Mouse (Mus musculus) macrophage (primary cell): ENCODE measurements at regions not wholly inside any gene's neighbourhood (a gene's known extent, or its start where the extent isn't known, plus 50 kb on each side); places are given as distances from the start of the nearest gene placed in this dataset.

Experiments used
- H3K27ac ChIP-seq: fragments of 350-480 bp; formaldehyde crosslinking; 2 replicates; pipeline ENCODE4 v1.9.0; 2021
- H3K36me3 ChIP-seq: fragments of 350-480 bp; formaldehyde crosslinking; 2 replicates; pipeline ENCODE4 v1.9.0; 2021; ENCODE audit errors: inconsistent target
- H3K4me3 ChIP-seq: fragments of 350-480 bp; formaldehyde crosslinking; 2 replicates; pipeline ENCODE4 v1.9.0; 2021; ENCODE audit errors: inconsistent target
- H3K79me2 ChIP-seq: fragments of 350-480 bp; formaldehyde crosslinking; 2 replicates; pipeline ENCODE4 v1.9.0; 2021; ENCODE audit errors: inconsistent target
- WGBS: methylation state at CpG from one replicate; pipeline ENCODE4 v1.1.7; 2026; ENCODE audit warnings: inconsistent platforms; ENCODE audit not compliant: missing documents; 5-methylcytosine and 5-hydroxymethylcytosine counted together

DNA sequence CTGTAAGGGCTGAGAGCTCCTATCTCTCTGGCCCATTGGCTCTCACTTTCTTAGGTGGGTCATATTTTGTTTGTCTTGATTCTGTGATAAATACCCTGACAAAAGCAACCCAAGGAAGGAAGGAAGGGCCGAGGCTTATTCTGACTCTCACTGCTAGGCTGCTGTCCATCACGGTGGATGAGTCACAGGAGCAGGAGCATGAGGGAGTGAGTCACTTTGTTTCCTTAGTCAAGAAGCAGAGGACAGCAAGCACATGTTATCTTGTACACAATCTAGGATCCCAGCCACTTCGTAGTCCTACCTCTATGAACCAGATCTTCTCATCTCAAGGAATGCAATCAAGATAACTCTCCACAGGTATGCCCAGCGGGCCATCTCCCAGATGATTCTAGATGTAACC lies 69.9 kb downstream of the Atp6v1g3 start:
- Histone ChIP-seq H3K36me3 (no peaks in the 10 kb centered on the region), H3K27ac (peak overlapping the region; percentile 87), H3K4me3 (no peak overlapping the region), H3K79me2 (no peaks in the 10 kb centered on the region)
- 26% methylated on average over 4 of the region's 4 CpGs for WGBS

DNA sequence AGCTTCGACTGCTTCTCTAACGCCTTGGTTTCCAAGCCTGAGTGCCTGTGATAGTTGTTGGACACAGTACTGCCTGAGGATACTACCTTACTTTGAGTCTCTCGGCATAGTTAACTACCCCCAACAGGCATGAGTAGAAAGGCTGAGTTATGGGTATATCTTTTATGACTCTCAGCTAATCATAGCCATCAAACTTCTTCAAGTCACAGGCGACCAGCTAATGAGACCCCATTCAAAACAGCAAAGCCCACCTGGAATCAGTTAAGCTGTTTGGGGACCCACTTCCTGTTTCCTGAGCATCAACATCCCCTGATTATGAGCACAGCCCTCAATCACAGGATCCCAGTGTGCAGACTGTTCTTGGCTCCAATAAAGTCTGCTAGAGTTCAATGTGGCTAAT lies 71.4 kb downstream of the Atp6v1g3 start:
- no peaks in the 10 kb centered on the region for H3K36me3 ChIP-seq
- 92% methylated on average over 4 of the region's 4 CpGs for WGBS
- H3K4me3 ChIP-seq: no peak overlapping the region
- H3K27ac ChIP-seq: peak overlapping the region; percentile 87; the same call in 1 of the 2 replicates
- no peaks in the 10 kb centered on the region for H3K79me2 ChIP-seq

DNA sequence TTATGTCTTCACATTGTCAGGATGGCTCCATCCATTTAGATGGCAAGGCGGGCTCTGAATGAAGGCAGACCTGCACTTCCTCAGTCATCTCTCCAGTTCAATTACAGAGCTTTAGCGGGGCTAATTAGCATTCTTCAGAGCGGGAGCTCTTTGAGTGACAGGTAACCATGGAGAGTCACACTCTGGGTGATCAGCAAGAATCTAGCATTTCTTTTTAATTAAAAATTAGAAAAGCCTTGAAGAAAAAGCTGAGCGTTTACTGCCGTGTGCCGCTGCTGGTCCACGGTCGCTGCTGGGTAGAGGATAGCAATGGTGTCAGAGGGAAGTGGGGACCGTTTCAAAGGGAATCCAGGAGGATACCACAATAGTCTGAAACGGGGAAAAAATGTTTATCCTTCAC lies 72.5 kb downstream of the Atp6v1g3 start:
- Histone ChIP-seq H3K79me2 (no peaks in the 10 kb centered on the region), H3K27ac (no peak overlapping the region), H3K4me3 (no peak overlapping the region), H3K36me3 (no peaks in the 10 kb centered on the region)
- 96% methylated on average over 10 of the region's 10 CpGs for WGBS

GRCm38 (mm10) chr1:138346904-138347303 lies 73.4 kb downstream of the Atp6v1g3 start:
- WGBS: 76% methylated on average over 5 of the region's 5 CpGs
- Histone ChIP-seq H3K79me2 (no peaks in the 10 kb centered on the region), H3K4me3 (no peak overlapping the region), H3K36me3 (no peaks in the 10 kb centered on the region), H3K27ac (no peak overlapping the region)

DNA sequence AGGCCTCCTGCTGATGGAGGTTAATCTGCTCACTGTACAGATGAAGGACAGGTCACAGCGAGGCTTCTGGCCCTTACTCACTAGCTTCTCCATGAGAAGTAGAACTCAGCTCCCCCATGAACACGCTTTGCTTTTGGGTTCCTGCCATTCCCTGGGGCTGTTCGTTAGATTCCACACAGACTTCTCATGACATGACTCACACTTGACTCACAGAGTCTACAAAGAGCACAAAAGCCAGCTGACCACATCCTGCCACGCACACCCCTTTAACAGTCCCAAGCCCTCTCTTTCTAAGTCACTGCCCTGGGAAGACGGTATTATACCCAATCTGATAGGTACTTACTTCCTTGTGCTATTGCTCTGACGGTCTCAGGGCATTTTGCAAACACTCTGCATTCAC lies 74.9 kb downstream of the Atp6v1g3 start:
- 15% methylated on average over 6 of the region's 6 CpGs for WGBS
- Histone ChIP-seq H3K36me3 (no peaks in the 10 kb centered on the region), H3K4me3 (no peak overlapping the region), H3K79me2 (no peaks in the 10 kb centered on the region), H3K27ac (peak overlapping the region; percentile 50)

GRCm38 (mm10) chr1:138349099-138349498 lies 75.6 kb downstream of the Atp6v1g3 start:
- Histone ChIP-seq H3K4me3 (no peak overlapping the region), H3K27ac (peak overlapping the region; percentile 50), H3K36me3 (no peaks in the 10 kb centered on the region), H3K79me2 (no peaks in the 10 kb centered on the region)
- 100% methylated on average over 2 of the region's 2 CpGs for WGBS

DNA sequence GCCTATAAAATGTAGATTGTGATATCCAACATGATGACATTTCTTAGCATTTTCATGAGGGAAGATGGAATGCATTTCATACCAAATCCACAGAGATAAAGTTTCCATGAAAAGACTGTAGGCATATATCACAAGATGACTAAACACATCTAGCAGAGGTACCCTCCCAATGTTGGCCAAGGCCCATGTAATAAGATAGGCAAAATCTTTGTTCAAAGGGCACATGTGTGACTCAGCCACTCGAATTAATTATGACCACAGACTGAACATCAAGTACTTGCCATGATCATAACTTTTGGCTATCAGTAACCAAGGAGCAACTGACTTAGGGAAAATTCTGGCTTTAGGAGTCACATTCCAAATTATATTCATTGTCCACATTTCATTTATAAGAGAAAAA lies 82.9 kb downstream of the Atp6v1g3 start:
- WGBS: 91% methylated on average over 1 of the region's 1 CpGs
- Histone ChIP-seq H3K27ac (no peak overlapping the region), H3K4me3 (no peak overlapping the region), H3K79me2 (no peaks in the 10 kb centered on the region), H3K36me3 (no peaks in the 10 kb centered on the region)

- H3K4me3 ChIP-seq: no peak overlapping the region
- no peaks in the 10 kb centered on the region for H3K36me3 ChIP-seq
- WGBS: 89% methylated on average over 11 of the region's 11 CpGs
- H3K27ac ChIP-seq: no peak overlapping the region
- H3K79me2 ChIP-seq: no peaks in the 10 kb centered on the region
Measured at GRCm38 (mm10) chr1:138362684-138363472, 89.3 kb downstream of the Atp6v1g3 start.

DNA sequence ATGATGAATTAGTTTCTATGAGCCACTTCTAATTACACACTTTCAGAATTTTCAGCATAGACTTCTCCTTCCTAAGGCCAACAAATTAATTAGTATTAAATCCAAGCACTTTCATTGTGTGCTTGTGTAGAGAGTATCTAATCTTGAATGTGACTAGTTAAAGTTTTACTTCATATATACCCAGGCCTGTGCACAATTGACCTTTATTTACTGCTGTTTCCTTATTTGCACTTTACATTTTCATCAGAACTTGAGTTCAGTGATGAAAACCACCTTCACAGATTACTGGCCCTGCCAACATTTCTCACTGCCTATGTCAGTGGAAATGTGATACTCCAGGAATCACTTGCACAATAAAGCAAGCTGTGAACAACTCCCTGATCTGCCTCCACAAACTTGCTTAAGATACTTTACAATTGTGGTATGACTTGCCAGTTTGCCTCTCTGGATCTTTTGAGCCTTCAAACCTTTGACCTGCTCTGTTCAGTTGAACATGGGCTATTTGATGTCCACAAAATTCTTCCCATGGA lies 96.5 kb downstream of the Atp6v1g3 start:
- H3K4me3 ChIP-seq: no peak overlapping the region
- H3K79me2 ChIP-seq: no peaks in the 10 kb centered on the region
- no peak overlapping the region for H3K27ac ChIP-seq
- H3K36me3 ChIP-seq: no peaks in the 10 kb centered on the region

DNA sequence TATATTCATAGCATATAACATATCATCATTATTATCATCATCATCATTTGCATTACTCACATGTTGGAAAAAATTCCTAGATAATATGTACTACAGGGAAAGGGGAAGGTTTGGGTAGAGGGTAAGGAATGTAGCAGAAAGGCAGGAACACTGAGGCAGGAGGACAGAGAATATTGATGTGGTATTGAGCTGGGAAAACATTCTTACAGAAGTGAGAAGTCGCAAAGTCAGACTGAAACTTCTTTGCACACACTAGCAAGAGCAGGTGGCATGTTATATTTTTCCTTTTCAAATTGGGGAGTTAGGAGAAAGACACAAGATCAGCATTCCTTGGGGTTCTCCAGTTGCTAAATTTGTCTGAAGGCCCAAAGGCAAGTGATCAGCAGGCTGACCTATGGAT lies 97.9 kb downstream of the Atp6v1g3 start:
- H3K4me3 ChIP-seq: no peak overlapping the region
- H3K79me2 ChIP-seq: no peaks in the 10 kb centered on the region
- WGBS: 92% methylated on average over 1 of the region's 1 CpGs

GRCm38 (mm10) chr1:138384146-138384545 lies 110.6 kb downstream of the Atp6v1g3 start:
- Histone ChIP-seq H3K27ac (no peak overlapping the region), H3K4me3 (no peak overlapping the region), H3K36me3 (no peaks in the 10 kb centered on the region), H3K79me2 (no peaks in the 10 kb centered on the region)
- WGBS: 19% methylated on average over 3 of the region's 3 CpGs

More for the DNA sequence above, 97.9 kb downstream of the Atp6v1g3 start:
- no peak overlapping the region for H3K27ac ChIP-seq
- no peaks in the 10 kb centered on the region for H3K36me3 ChIP-seq

DNA sequence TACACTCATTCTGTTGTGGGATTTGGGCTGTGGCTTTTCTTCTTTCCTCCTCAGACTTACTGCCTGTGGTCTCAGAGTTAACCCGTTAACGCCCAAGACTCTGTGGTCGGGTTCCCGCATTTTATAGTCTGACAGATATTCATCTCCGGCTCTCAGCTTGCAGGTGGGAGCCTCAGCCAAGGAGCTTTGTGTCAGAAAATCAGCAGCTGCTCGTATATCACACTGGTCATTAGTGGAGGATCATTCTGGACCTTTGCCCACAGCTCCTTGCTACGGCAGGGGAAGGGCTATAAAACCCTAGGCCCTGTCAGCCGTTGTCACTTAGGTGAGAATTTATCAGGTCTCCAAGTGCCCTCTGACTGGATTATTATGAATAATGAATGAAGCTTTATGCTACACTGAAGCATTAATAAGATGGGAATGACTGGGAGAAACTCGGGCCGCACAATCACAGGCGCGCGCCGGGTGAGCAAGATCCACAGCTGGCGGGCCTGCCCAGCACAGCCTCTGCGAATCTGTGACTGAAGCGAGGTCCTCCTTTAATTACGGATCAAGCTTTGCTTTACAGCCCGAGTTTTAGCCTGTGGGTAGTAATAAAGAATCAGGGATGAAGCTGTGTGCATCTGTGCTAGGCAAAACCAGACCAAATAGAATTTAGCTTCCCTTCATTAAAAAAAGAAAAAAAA lies 111.8 kb downstream of the Atp6v1g3 start:
- 80% methylated on average over 18 of the region's 19 CpGs for WGBS
- Histone ChIP-seq H3K4me3 (no peak overlapping the region), H3K79me2 (no peaks in the 10 kb centered on the region), H3K27ac (no peak overlapping the region), H3K36me3 (no peaks in the 10 kb centered on the region)

DNA sequence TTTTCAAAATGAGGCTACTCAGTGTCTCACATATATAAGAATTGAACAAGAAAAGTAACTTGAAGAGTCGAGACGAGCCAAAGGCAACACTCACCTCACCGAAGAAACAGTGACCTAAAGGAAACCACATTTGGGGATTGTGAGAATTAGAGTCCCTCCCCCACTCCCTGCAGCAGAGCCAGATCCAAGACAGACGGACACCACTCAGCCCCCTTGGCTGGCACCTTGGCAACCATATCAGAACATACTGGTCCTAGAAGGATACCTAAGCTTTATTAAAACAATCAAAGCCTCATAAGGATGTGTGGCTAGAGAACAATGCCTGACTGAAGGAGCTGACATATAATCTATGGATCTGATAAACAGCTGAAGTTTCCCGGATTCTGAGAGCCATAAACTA lies 112.5 kb downstream of the Atp6v1g3 start:
- Histone ChIP-seq H3K79me2 (no peaks in the 10 kb centered on the region), H3K27ac (no peak overlapping the region), H3K4me3 (no peak overlapping the region), H3K36me3 (no peaks in the 10 kb centered on the region)
- 43% methylated on average over 5 of the region's 5 CpGs for WGBS

DNA sequence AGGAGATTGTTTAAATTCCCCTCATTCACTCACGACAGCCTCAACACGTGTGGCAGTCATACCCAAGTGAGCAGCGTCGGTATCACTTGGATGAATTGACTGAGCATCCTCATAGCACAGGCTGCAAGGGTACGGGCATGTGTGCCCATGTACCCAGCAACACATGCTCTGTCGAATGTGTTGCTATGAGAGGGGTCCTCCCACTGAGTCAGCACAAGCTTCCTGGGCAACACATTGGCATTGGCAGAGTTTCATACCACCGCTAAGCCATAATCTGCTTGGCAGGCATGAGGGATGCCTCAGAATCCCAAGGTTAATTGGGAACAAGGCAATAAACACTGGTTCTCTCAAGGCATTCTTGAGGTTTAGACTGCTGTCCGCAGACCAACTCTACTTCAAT lies 115.1 kb downstream of the Atp6v1g3 start:
- H3K4me3 ChIP-seq: no peak overlapping the region
- no peak overlapping the region for H3K27ac ChIP-seq
- H3K79me2 ChIP-seq: no peaks in the 10 kb centered on the region
- 90% methylated on average over 8 of the region's 8 CpGs for WGBS
- no peaks in the 10 kb centered on the region for H3K36me3 ChIP-seq

- H3K4me3 ChIP-seq: no peak overlapping the region
- no peaks in the 10 kb centered on the region for H3K79me2 ChIP-seq
- H3K27ac ChIP-seq: no peak overlapping the region
- WGBS: 93% methylated on average over 1 of the region's 1 CpGs
- H3K36me3 ChIP-seq: no peaks in the 10 kb centered on the region
Measured at GRCm38 (mm10) chr1:138389676-138390075, 116.1 kb downstream of the Atp6v1g3 start.
